Mouse (Mus musculus) mesoderm, embryonic 11.5 days (tissue): Measurements from ENCODE around the gene Mios.

Source experiments
- DNase-seq: peaks from one replicate; pipeline ENCODE4 v3.0.0-alpha.2; 2012; ENCODE audit warnings: low read depth, low spot score

The Mios gene

GRCm38 (mm10) chr6:8209047-8209865 is at the start of gene Mios:
Mios (plus strand) TSS chr6:8209222.
- DNase-seq, result peak; percentile 96

GRCm38 (mm10) chr6:8160001-8160400 is 49.0 kb upstream of the Mios start:
- DNase-seq, result no peak

DNA sequence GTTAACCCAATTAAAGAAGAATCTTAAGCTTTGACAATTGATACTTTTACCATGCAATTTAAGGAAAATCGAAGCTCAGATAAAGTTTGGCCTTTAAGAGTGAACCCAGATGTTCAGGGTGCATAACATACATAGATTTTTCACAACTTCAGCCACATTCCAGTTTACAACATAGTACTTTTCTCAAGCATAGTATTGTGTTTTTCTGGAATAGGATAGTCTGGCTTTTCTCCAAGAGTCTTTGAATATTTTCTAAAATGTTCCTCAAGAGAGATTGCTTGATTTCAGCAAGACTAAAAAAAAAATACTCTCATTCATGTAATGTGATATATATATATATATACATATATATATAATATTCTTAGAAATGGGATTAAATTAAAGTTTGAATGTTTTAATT is 44.3 kb upstream of the Mios start:
- DNase-seq, result no peak

DNA sequence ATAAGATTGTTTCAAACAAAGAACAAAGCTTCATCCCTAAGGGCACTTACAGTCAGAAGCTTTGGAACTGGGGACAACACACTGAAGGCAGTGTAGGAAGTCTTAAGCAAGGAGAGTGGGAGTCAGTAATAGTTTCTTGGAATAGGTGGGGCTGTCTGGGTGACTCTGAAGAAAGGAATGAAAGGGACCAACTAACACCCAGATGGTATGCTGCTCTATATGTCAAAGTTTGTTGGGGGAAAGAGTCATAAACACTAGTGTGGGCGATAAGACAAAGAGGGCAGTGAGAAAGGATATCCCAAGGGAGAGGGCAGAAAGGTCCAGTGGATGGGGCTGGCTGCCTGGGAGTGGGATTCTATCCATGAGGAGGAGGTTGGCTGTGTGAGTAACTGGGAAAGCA is 36.9 kb upstream of the Mios start:
- DNase-seq, result no peak

DNA sequence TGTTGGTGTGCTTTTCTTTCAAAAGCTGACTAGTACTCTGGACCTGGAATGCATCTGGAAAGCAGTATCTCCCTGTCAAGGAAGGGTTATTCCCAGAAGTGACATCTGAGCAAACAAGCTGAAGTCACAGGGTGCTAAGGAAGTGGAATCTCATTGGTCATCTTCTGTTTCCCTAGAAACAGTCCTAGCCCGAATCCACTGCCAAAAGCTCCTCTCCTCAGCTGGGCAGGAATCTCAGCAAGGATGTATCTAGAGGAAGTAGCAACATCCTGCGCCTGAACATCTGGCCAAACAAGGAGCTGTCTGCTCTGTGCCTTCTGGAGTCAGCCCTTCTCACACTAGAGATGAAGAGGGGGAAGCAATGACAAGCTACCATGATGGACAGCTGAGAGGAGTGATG is 35.0 kb upstream of the Mios start:
- DNase-seq, result peak; percentile 33

DNA sequence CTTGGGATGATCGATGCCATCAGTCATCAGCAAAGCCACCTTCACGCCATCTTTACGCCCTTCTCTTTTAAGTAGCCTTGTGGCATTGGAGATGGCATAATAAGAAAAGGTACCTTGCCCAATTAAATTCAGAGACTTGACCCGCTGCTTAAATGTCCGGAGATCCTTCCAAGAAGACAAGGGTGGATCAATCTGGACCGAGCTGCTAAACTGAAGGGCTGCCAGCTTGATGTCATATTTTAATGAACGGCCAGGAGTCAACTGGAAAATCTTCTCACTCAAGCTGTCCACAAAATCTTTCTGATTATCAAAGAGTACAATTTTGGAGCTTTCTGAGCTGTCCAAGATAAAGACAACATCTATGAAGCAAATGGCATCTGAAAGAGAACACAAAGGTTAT is 33.7 kb upstream of the Mios start:
- DNase-seq, result no peak

DNA sequence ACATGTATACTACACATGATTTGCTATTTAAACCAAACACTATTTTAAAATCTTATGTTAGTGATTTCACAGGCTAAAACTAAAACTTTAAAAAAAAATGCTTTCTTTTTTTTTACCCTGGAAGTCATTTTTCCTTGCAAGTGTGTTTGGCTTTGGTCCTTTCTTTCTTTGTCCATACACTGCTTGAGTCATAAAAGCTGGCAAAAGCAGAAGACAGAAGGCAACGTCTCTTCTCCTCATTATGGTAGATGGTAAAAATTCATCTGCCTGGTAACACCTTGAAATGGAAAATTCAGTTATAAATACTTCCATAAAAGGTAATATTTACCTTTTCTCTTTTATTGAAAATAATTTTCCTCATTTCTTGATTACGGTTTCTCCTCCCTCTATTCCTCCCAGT is 32.9 kb upstream of the Mios start:
- no peak for DNase-seq

DNA sequence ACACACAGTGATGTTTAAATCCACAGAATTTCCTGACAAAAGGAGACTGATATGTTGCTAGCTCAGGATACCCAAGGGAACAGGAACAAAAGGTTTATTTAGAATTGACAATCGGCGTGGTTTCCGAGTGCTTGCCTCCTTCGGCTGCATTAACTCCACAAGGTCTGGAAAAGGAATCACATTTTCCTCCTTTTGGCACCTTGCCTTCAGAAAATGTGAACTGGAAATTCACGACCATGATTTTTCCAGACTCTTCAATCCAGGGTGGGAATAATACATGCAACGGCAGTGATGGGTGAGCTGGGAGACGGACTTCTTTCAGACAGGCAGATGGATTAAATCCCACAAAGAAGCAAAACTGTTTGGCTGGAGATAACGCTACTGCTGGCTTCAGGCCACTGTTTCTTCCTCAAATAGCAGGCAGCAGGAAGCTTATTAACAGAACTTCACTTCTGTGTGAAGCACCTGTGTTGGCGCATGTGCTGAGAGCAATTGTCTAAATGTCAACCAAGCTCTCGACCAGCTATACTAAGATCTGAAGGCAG is 30.6 kb upstream of the Mios start:
- peak; percentile 17 for DNase-seq

GRCm38 (mm10) chr6:8188599-8189233 is 20.3 kb upstream of the Mios start:
- DNase-seq, result no peak

DNA sequence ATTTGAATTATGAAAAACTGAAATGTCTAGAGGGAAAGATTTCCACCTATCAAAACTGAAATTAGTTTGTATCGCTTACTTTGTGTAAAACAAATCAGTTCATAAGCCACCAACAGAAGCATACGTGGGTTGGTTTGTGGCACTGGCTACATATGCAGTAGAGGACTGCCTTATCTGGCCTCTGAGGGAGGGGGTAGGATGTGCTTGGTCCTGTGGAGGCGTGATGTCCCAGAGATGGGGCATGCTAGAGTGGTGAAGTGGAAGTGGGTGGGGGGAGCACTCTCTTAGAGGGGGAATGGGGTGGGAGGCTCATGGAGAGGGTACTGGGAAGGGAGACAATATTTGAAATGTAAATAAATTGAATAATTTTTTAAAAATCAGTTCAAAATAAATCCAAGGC is 19.1 kb upstream of the Mios start:
- no peak for DNase-seq

DNA sequence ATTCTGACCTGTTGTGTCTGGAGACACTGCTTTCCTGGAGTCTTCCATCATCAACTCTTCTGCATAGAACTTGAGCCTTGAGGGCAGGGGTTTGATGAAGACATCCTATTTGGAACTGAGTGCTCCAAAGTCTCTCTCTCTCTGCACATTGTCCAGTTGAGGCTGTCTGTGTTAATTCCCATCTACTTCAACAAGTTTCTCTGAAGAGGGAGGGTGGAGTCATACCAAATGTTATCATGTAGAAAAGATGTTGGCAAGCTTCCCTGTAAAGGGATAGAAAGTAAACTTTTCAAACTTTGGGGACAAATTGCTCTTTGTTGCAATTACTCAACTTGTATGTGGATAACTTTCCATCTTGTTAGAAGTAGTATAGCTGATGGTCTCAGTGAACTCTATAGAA is 16.5 kb upstream of the Mios start, which contains the start of gene Col28a1:
Col28a1 (minus strand) TSS at position 101 of the 400 bp plus-strand sequence.
- DNase-seq, result no peak

- DNase-seq, result no peak
Observed at GRCm38 (mm10) chr6:8209866-8210186, 804 bp downstream of the Mios start.

- no peak for DNase-seq
Observed at GRCm38 (mm10) chr6:8210661-8211060, 1.6 kb downstream of the Mios start.

DNA sequence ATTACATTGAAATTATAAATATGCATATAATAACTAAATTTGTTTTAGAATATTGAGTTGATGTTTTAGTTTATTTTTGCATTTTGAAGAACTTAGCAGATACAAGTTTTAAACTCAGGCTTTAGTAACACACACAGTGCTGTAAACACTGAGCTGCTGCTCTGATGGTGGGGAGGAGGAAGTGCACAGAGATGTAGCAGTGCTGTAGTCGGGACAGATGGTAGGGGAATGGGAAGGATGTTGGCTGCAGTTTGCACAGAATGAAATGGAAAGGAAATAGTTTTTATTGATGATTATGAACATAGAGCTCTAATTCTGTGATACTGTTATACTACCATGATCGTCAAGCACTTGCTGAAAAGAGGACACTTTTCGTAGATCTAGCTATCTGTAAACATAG is 18.0 kb downstream of the Mios start:
- no peak for DNase-seq

- no peak for DNase-seq
Observed at GRCm38 (mm10) chr6:8228596-8228995, 19.6 kb downstream of the Mios start.

DNA sequence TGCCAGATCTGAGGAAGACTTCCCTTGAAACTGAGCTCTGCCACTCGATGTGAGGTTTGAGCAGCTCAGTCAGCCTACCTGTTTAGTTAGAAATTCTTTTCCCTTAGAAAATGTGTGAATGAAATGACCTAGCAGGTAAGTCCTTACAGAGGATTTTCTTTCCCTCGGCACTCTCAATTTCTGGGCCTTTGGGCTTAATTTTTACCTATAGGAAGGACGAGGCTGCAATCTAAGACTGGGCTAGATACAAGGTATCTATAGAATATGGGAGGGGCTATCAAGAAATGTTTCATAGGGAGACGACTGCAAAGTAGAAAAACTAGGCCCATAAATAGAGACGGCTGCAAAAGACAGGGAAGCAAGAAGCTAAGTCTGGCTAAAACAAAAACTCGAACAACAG is 49.3 kb downstream of the Mios start:
- no peak for DNase-seq

DNA sequence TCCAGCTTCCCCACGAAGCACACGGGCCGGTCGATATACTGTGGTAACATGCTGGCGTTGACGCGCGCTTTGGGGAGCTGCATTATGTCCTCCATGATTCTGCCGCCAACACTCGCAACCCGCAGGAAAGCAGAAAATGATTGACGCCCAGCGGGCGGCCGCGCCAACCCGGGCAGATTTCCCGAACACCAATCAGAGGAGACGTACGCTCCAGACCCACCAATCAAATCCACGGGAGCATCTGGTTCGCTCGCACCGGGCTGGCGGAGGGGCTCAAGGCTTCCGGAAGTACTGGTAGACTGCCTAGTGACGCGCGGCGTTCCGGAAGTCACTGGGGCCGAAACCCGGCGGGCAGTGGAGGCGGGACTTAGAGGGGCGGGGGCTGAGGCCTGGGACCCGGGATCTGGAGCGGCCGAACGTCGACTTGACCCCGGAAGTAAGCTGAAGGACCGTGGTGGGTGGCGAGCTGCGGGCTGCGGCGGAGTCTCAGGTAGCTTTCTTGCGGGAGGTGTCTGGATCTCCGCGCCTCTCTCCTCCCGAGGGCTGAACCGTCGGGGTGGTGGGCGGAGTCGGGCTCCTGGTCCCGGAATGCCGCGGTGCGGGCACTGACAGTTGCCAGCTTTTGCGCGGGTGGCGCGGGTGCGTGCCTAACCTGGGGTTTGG is 50.1 kb downstream of the Mios start, which contains the start of the genes Rpa3, Umad1 and Gm45062:
Rpa3 (minus strand) TSS at position 170 of the 663 bp plus-strand sequence.
Umad1 (plus strand) TSS at position 285 of the 663 bp plus-strand sequence.
Gm45062 (plus strand) TSS at position 447 of the 663 bp plus-strand sequence.
- peak; percentile 99 for DNase-seq

DNA sequence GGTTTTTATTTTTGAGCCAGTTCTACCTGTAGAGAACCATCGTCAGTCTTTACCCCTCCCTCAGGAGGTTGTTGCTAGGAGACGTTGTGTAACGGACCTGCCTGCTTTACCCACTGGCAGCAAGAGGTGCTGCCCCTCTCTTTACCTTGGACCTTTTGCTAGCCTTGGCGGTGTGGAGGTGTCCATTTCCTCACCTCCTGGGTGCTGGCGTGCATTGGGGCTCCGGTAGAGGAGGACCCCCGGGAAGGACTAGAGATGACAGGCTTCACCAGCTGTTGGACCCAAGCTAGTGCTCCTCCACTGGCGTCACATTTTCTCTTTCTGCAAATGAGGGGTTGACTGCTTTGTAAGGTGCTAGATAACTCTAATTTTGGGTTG is 50.6 kb downstream of the Mios start:
- DNase-seq, result no peak

DNA sequence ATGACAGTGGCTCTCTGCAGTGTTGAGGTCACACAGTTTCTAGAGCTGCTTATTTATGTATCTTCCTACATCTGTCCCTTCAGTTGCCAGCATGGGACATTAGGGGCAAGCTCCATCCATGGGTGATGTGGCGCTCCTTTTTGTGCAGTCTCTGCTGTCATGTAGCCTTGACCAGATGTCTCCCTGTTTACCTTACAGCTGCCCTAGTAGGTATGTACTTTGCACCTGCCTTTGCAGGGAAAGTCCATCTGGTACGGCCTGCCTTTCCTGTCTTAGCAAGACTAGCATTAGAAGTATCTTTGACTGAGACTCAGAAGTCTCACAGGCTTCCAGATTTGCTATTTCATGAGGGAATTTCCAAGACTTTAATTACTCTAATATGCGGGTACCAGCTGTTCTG is 62.0 kb downstream of the Mios start:
- DNase-seq, result no peak

- peak; percentile 49 for DNase-seq
Observed at GRCm38 (mm10) chr6:8274387-8275054, 65.5 kb downstream of the Mios start.

DNA sequence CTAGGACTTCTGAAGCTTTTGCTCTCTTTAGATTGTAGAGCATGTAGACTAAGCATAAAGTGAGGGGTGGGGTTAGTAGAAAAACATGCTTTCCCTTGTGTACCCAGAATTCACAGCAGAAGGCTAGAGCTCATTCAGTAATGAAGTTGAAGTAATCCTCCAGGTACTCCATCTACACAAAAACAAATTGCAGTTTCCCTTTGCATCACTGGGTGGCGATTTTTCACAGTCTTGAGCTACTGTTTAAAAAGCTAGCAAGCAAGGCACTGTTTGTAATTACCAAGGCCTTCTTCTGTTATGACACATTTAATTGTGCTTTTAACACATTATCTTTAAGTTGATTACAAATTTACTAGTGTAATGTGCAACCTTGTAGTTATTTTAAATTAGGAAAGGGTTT is 66.1 kb downstream of the Mios start:
- DNase-seq, result peak; percentile 15

- no peak for DNase-seq
Observed at GRCm38 (mm10) chr6:8276431-8276830, 67.4 kb downstream of the Mios start.
